Mouse (Mus musculus): ENCODE measurements around the gene Cygb.

DNA sequence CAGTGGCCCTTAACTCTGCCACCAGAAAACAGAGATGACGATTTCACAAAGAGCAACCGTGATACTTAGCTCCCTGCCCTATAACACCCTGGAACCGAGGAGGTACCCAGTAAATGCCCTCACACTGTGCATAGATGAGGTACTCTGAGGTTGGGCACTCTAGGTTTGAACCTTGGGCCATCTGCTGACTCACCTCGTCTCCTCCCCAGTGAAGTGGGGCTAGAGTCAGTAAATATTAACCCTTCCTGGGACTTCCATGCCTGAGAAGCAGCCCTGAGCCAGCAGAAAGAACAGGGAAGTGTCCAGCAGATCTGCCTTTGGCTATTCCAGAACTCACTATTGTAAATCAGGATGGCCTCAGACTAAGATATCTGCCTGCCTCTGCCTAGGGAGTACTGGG is 29.7 kb upstream of the Cygb start:
- TF ChIP-seq CTCF (IDR thresholded peaks at IDR 0.05; ENCODE audit: control insufficient read depth, insufficient read depth, low read length) (no peak), POLR2A (IDR thresholded peaks at IDR 0.05; ENCODE audit: borderline replicate concordance, control insufficient read depth, low read depth, low read length) (no peak)

All from bone marrow, adult 2 months (tissue).